Mouse (Mus musculus): Measurements from ENCODE around the gene Gpatch3. TPM values are rescaled to one million over a fixed set of nuclear protein-coding genes. Genes with fewer than 3 reads are reported as not detected.
A peak's percentile ranks its signal among the peaks of the same experiment; 100 is the strongest.

Gpatch3 gene
- polyA plus RNA-seq, 1 experiment from 2014 or later = 7.5 TPM

DNA sequence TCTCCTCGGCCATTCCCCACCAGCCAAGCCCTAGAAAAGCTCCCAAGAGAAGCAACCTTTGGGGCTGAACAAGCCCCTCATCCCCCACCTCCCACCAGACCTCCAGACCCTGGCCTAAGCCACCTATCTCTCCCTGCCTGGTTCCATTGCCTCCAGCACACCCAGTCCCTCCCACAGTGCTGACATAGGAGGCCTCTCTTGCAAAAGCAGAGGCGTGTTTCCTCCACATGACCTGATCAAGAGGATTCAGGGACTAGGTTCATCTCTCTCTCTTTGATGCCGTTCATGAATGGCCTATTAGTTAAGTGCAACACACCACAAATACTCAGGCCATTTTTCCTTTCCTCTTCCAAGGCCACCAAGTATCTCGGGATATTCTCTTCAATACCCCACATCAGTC, 14.7 kb upstream of the Gpatch3 start:
- Histone ChIP-seq H3K36me3 (no peaks in the 10 kb centered on the region), H3K27me3 (peaks cover 5% of the 10 kb centered on the region; the same call in 1 of the 2 replicates), H3K9ac (no peak overlapping the region), H3K4me3 (no peak overlapping the region), H3K4me2 (replicated peaks) (no peak overlapping the region), H3K27ac (no peak overlapping the region), H3K9me3 (peaks cover 3% of the 10 kb centered on the region; the same call in 1 of the 2 replicates), H3K4me1 (no peaks in the 10 kb centered on the region)
- 79% methylated on average over 4 of the region's 4 CpGs for WGBS
- no peak for ATAC-seq (ENCODE audit: low FRiP score, low read depth)

DNA sequence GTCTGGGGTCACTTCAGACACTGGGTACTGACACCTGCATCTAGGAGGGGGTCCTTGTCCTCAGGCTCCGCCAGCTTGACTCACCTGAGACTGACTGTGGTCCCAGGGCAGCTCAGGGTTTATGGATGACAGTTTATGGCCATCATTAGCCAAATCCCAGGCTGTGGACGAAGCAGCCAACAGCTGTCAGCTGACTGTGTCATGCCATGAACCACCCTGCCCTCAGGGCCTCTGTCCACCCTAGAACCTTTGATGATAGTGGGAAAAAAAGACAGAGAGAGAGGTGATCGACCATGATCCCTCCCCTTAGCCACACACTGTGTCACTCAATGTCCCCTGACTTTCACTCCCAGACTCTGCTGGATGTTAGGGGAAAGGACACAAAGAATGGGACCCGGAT, 12.9 kb upstream of the Gpatch3 start:
- Histone ChIP-seq H3K4me2 (replicated peaks) (no peak overlapping the region), H3K36me3 (no peaks in the 10 kb centered on the region), H3K27ac (no peak overlapping the region), H3K9ac (no peak overlapping the region), H3K4me1 (no peaks in the 10 kb centered on the region), H3K27me3 (no peaks in the 10 kb centered on the region), H3K9me3 (peaks cover 3% of the 10 kb centered on the region; the same call in 1 of the 2 replicates), H3K4me3 (no peak overlapping the region)
- ATAC-seq (ENCODE audit: low FRiP score, low read depth) = no peak
- 58% methylated on average over 4 of the region's 4 CpGs for WGBS

DNA sequence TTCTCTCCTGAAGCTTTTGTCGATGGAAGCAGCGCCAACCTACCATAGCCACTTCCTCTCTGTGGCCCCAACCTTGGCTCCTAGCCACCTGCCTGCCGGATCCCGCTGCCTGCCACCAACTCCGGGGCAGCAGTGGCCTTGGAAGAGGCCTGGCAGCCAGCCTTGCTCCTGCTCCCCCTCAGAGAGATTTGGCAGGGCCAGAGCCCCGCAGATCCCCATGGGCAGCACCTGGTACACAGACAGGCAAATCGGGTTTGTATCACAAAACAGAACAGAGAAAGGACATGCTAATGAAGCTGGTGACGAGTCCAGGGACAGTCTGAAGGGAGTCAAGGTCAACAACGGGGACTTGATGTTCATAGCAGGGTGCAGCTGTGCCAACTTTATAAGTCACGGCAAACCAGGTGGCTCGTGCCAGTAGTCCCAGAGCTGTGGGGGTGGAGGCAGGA, 11.4 kb upstream of the Gpatch3 start:
- no peaks in the 10 kb centered on the region for H3K36me3 ChIP-seq
- H3K4me2 ChIP-seq (replicated peaks) = no peak overlapping the region
- H3K4me3 ChIP-seq = no peak overlapping the region
- H3K9ac ChIP-seq = no peak overlapping the region
- 73% methylated on average over 11 of the region's 11 CpGs for WGBS
- peaks cover 3% of the 10 kb centered on the region; the same call in 1 of the 2 replicates for H3K9me3 ChIP-seq
- no peaks in the 10 kb centered on the region for H3K27me3 ChIP-seq
- no peaks in the 10 kb centered on the region for H3K4me1 ChIP-seq
- no peak overlapping the region for H3K27ac ChIP-seq
- ATAC-seq (ENCODE audit: low FRiP score, low read depth) = no peak

- no peak for ATAC-seq (ENCODE audit: low FRiP score, low read depth)
- no peak overlapping the region for H3K4me2 ChIP-seq (replicated peaks)
- no peak overlapping the region for H3K4me3 ChIP-seq
- H3K4me1 ChIP-seq = no peaks in the 10 kb centered on the region
- H3K27me3 ChIP-seq = no peaks in the 10 kb centered on the region
- H3K9me3 ChIP-seq = peaks cover 3% of the 10 kb centered on the region; the same call in 1 of the 2 replicates
- no peaks in the 10 kb centered on the region for H3K36me3 ChIP-seq
- H3K27ac ChIP-seq = no peak overlapping the region
- WGBS = 15% methylated on average over 8 of the region's 8 CpGs
- no peak overlapping the region for H3K9ac ChIP-seq
These were observed 7.3 kb upstream of the Gpatch3 start for GRCm38 (mm10) chr4:133567251-133567650.

DNA sequence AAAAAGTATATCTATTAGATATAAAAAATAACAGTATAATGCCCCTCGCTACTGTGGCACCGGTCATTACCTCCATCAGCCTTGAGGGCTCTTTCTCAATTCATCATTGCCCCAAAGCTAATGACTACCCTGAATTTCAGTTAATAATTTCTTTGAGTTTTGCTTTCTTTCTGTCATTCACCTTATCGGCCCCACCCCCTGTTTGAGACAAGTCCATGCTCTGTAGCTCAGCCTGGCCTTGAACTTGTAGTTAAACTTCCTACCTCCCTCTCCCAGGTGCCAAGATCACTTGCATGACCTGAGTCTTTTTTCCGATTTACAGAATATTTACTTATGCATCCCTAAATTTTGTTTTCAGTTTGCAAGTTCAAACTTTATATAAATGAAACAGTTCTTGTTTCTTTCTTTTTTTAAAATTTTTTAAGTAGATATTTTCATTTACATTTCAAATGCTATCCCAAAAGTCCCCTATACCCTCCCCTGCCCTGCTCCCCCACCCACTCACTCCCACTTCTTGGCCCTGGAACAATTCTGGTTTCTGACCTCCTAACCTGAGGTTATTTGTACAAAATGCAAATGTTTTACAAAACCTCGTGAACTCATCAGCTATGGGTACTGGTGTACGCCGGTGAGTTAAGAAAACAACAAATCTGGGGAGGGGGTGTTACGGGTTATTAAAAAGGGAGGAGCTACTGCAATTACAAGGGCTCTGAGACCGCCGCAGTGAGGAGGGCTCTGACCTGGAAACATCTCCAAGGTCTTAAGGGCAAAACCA, 5.1 kb upstream of the Gpatch3 start:
- ATAC-seq (ENCODE audit: low FRiP score, low read depth) = no peak
- no peaks in the 10 kb centered on the region for H3K4me1 ChIP-seq
- H3K9me3 ChIP-seq = peaks cover 1% of the 10 kb centered on the region; the same call in 1 of the 2 replicates
- 84% methylated on average over 10 of the region's 10 CpGs for WGBS
- no peaks in the 10 kb centered on the region for H3K36me3 ChIP-seq
- H3K4me3 ChIP-seq = no peak overlapping the region
- H3K9ac ChIP-seq = no peak overlapping the region
- no peak overlapping the region for H3K27ac ChIP-seq
- no peaks in the 10 kb centered on the region for H3K27me3 ChIP-seq
- no peak overlapping the region for H3K4me2 ChIP-seq (replicated peaks)

DNA sequence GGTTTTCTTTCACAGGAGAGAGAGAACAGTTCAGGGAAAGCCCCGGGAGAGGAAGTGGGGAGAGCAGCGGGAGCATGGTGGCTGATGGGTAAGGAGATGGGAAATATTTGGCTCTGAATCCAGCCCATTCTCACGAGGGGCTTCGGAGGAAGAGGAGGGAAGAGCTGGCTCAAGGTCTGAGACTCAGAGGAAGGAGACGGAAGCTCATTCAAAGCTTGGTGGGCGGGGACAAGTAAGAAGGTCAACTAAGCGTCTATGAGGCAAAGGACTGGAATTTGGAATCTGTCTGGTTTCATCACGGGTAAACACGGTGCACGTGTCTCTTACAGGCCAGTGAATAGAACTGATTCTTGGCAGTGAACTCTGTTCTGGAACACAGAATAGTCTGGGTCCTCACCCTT, 4.5 kb upstream of the Gpatch3 start:
- Histone ChIP-seq H3K9ac (no peak overlapping the region), H3K9me3 (no peaks in the 10 kb centered on the region), H3K4me2 (replicated peaks) (no peak overlapping the region), H3K27me3 (no peaks in the 10 kb centered on the region), H3K4me3 (no peak overlapping the region), H3K4me1 (peaks cover 2% of the 10 kb centered on the region), H3K36me3 (no peaks in the 10 kb centered on the region), H3K27ac (no peak overlapping the region)
- WGBS = 62% methylated on average over 10 of the region's 10 CpGs
- no peak for ATAC-seq (ENCODE audit: low FRiP score, low read depth)

DNA sequence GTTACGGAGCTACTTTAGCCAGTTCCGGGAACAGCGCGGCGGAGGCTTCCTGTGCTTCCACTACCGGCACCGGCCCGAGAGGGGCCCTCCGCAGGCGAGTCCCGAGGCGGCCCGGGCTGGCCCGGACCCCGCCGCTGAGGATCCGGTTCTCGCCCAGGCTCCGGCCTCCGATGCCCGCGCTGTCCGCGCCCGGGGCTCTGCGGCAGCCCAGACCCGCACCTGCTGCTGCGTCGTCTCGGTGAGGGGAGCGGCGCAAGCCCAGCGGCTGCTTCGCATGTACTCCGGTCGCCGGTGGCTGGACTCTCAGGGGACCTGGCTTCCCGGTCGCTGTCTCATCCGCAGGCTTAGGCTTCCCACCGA, 278 bp downstream of the Gpatch3 start:
- peak; percentile 52; the same call in 1 of the 2 replicates for ATAC-seq (ENCODE audit: low FRiP score, low read depth)
- WGBS = under 1% methylated on average over 41 of the region's 41 CpGs
- Histone ChIP-seq H3K4me1 (peaks cover 12% of the 10 kb centered on the region), H3K36me3 (peaks cover 22% of the 10 kb centered on the region), H3K9ac (peak overlapping the region; percentile 93), H3K27me3 (no peaks in the 10 kb centered on the region), H3K4me3 (peak overlapping the region; percentile 97), H3K9me3 (no peaks in the 10 kb centered on the region), H3K27ac (peak overlapping the region; percentile 79), H3K4me2 (replicated peaks) (peak overlapping the region; percentile 92)

GRCm38 (mm10) chr4:133577983-133578382, 3.4 kb downstream of the Gpatch3 start:
- Histone ChIP-seq H3K4me1 (peaks cover 12% of the 10 kb centered on the region), H3K27me3 (no peaks in the 10 kb centered on the region), H3K9ac (0 out of 2 replicates have a peak overlapping the region, but pooled peaks have one; percentile 35), H3K9me3 (no peaks in the 10 kb centered on the region), H3K27ac (no peak overlapping the region), H3K4me3 (no peak overlapping the region), H3K36me3 (peaks cover 49% of the 10 kb centered on the region), H3K4me2 (replicated peaks) (no peak overlapping the region)
- WGBS = 76% methylated on average over 12 of the region's 12 CpGs
- ATAC-seq (ENCODE audit: low FRiP score, low read depth) = no peak

GRCm38 (mm10) chr4:133583690-133584058, 9.1 kb downstream of the Gpatch3 start:
- peak overlapping the region; percentile 95 for H3K4me3 ChIP-seq
- peaks cover 67% of the 10 kb centered on the region for H3K36me3 ChIP-seq
- no peaks in the 10 kb centered on the region for H3K27me3 ChIP-seq
- H3K9me3 ChIP-seq = no peaks in the 10 kb centered on the region
- H3K4me1 ChIP-seq = peaks cover 13% of the 10 kb centered on the region
- whole genome bisulfite sequencing = 64% methylated on average over 6 of the region's 6 CpGs
- peak overlapping the region; percentile 100 for H3K4me2 ChIP-seq (replicated peaks)
- peak; percentile 9; the same call in 1 of the 2 replicates for ATAC-seq (ENCODE audit: low FRiP score, low read depth)
- H3K9ac ChIP-seq = peak overlapping the region; percentile 87
- H3K27ac ChIP-seq = peak overlapping the region; percentile 70; the same call in 1 of the 2 replicates

DNA sequence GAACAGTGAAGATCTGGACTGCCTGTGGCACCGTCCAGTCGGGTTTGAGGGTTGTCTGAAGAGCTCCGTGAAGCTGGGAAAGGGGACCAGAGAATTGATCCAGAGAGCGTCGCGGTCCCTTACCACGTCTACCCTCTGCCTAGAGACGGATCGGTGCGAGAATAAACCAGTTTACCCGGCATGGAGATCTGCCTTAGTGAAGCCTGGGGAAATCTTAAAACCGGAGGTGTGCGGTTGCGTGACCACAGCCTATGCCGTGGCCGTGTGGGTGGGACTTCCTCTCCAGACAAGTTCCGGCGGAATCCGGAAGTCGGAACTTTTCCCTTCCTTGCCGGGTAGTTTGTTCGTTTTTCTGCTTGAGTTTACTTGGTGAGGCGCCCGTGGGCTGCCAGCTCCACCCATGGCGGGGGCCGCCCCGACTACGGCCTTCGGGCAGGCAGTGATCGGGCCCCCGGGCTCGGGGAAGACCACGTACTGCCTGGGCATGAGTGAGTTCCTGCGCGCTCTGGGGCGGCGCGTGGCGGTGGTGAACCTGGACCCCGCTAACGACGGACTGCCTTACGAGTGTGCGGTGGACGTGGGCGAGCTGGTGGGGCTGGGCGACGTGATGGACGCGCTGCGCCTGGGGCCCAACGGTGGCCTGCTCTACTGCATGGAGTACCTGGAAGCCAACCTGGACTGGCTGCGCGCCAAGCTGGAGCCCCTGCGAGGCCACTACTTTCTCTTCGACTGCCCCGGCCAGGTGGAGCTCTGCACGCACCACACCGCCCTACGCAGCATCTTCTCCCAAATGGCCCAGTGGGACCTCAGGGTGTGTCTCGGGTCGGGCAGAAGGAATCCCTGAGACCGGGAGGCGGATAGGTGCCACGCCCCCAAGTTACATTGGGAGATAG, 9.8 kb downstream of the Gpatch3 start, which contains the start of gene Gpn2:
Gene Gpn2, plus strand, starts transcription at position 304 of the 893 bp plus-strand sequence.
- peaks cover 67% of the 10 kb centered on the region for H3K36me3 ChIP-seq
- peak within 1 kb of the TSS; percentile 100 for H3K4me2 ChIP-seq (replicated peaks)
- H3K9me3 ChIP-seq = no peaks in the 10 kb centered on the region
- peak within 1 kb of the TSS; percentile 87 for H3K9ac ChIP-seq
- peak; percentile 89 for ATAC-seq (ENCODE audit: low FRiP score, low read depth)
- no peaks in the 10 kb centered on the region for H3K27me3 ChIP-seq
- H3K4me1 ChIP-seq = peaks cover 13% of the 10 kb centered on the region
- H3K27ac ChIP-seq = peak within 1 kb of the TSS; percentile 70; the same call in 1 of the 2 replicates
- H3K4me3 ChIP-seq = peak within 1 kb of the TSS; percentile 95
- 2% methylated on average over 65 of the region's 65 CpGs for whole genome bisulfite sequencing

GRCm38 (mm10) chr4:133592570-133592969, 18.0 kb downstream of the Gpatch3 start:
- ATAC-seq (ENCODE audit: low FRiP score, low read depth) = peak; percentile 66; the same call in 1 of the 2 replicates

DNA sequence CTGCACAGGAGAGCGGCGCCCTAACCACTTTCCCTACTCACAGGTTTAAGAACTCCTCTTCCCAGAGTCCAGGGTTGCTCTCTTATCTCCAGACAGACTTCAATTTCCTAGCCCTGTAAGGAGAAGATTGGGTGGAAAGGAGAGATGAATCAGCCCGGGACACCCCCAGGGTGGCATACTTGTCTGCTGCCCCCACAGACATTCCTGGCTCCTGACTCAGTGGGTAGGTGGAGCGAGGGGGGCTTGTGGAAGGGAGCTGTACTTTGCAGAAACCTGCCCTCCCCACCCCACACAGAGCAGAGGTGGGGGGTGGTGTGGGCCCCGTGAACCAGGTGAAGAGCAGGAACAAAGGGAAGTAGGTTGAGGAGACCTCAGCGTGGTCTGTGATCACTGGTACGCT, 21.0 kb downstream of the Gpatch3 start:
- Histone ChIP-seq H3K27me3 (peaks cover 29% of the 10 kb centered on the region), H3K9me3 (no peaks in the 10 kb centered on the region), H3K9ac (no peak overlapping the region), H3K27ac (no peak overlapping the region), H3K4me2 (replicated peaks) (no peak overlapping the region), H3K4me1 (peaks cover 13% of the 10 kb centered on the region), H3K4me3 (no peak overlapping the region), H3K36me3 (peaks cover 25% of the 10 kb centered on the region)
- whole genome bisulfite sequencing = 67% methylated on average over 7 of the region's 7 CpGs
- ATAC-seq (ENCODE audit: low FRiP score, low read depth) = no peak

More at GRCm38 (mm10) chr4:133592570-133592969, 18.0 kb downstream of the Gpatch3 start:
- Histone ChIP-seq H3K9ac (no peak overlapping the region), H3K36me3 (peaks cover 54% of the 10 kb centered on the region), H3K9me3 (no peaks in the 10 kb centered on the region), H3K27ac (no peak overlapping the region), H3K4me1 (0 out of 2 replicates have a peak, but pooled peaks cover 2% of the 10 kb centered on the region), H3K4me2 (replicated peaks) (no peak overlapping the region), H3K4me3 (no peak overlapping the region), H3K27me3 (no peaks in the 10 kb centered on the region)
- WGBS = 31% methylated on average over 7 of the region's 7 CpGs

All from limb, embryonic 13.5 days (tissue).